Mouse (Mus musculus): ENCODE results near the gene E130114P18Rik. TPM values are rescaled to one million over a fixed set of nuclear protein-coding genes. Genes with fewer than 3 reads are reported as not detected.
A peak's percentile ranks its signal among the peaks of the same experiment; 100 is the strongest.

The E130114P18Rik gene
- polyA plus RNA-seq, 1 experiment from 2014 or later: 5.4 TPM

- no peak overlapping the region for H3K9ac ChIP-seq (replicated peaks)
- no peak overlapping the region for H3K4me3 ChIP-seq (replicated peaks)
- WGBS: 22% methylated on average over 5 of the region's 5 CpGs
- H3K4me1 ChIP-seq (replicated peaks): peaks cover 12% of the 10 kb centered on the region
- H3K36me3 ChIP-seq: no peaks in the 10 kb centered on the region
- H3K27ac ChIP-seq: no peak overlapping the region
- no peak overlapping the region for H3K4me2 ChIP-seq
- H3K27me3 ChIP-seq: no peaks in the 10 kb centered on the region
- H3K9me3 ChIP-seq: no peaks in the 10 kb centered on the region
- ATAC-seq (ENCODE audit: insufficient number of reproducible peaks, insufficient read depth, low FRiP score, low TSS enrichment, low read depth): no peak
These were observed 184.0 kb downstream of the E130114P18Rik start for GRCm38 (mm10) chr4:97593869-97594268.

- ATAC-seq (ENCODE audit: insufficient number of reproducible peaks, insufficient read depth, low FRiP score, low TSS enrichment, low read depth): no peak
- Histone ChIP-seq H3K4me1 (replicated peaks) (peaks cover 15% of the 10 kb centered on the region), H3K9me3 (no peaks in the 10 kb centered on the region), H3K4me2 (no peak overlapping the region), H3K9ac (replicated peaks) (no peak overlapping the region), H3K27ac (no peak overlapping the region), H3K36me3 (no peaks in the 10 kb centered on the region), H3K27me3 (0 out of 2 replicates have a peak, but pooled peaks cover 5% of the 10 kb centered on the region), H3K4me3 (replicated peaks) (no peak overlapping the region)
- WGBS: 48% methylated on average over 1 of the region's 1 CpGs
These were observed 188.1 kb downstream of the E130114P18Rik start for GRCm38 (mm10) chr4:97589790-97590189.

- Histone ChIP-seq H3K36me3 (no peaks in the 10 kb centered on the region), H3K27me3 (0 out of 2 replicates have a peak, but pooled peaks cover 5% of the 10 kb centered on the region), H3K27ac (no peak overlapping the region), H3K4me2 (no peak overlapping the region), H3K4me1 (replicated peaks) (peaks cover 28% of the 10 kb centered on the region), H3K4me3 (replicated peaks) (no peak overlapping the region), H3K9ac (replicated peaks) (no peak overlapping the region), H3K9me3 (no peaks in the 10 kb centered on the region)
- 58% methylated on average over 9 of the region's 9 CpGs for WGBS
- ATAC-seq (ENCODE audit: insufficient number of reproducible peaks, insufficient read depth, low FRiP score, low TSS enrichment, low read depth): no peak
These were observed 190.4 kb downstream of the E130114P18Rik start for GRCm38 (mm10) chr4:97587412-97588010.

- peaks cover 35% of the 10 kb centered on the region for H3K4me1 ChIP-seq (replicated peaks)
- WGBS: 44% methylated on average over 7 of the region's 7 CpGs
These were observed 192.7 kb downstream of the E130114P18Rik start for GRCm38 (mm10) chr4:97585170-97585569.

GRCm38 (mm10) chr4:97584445-97585130 lies 193.3 kb downstream of the E130114P18Rik start:
- no peaks in the 10 kb centered on the region for H3K9me3 ChIP-seq
- no peak overlapping the region for H3K9ac ChIP-seq (replicated peaks)
- peaks cover 35% of the 10 kb centered on the region for H3K4me1 ChIP-seq (replicated peaks)
- H3K27me3 ChIP-seq: 0 out of 2 replicates have a peak, but pooled peaks cover 5% of the 10 kb centered on the region
- peak overlapping the region; percentile 19; the same call in 1 of the 2 replicates for H3K4me3 ChIP-seq (replicated peaks)
- no peaks in the 10 kb centered on the region for H3K36me3 ChIP-seq
- peak overlapping the region; percentile 48 for H3K4me2 ChIP-seq
- ATAC-seq (ENCODE audit: insufficient number of reproducible peaks, insufficient read depth, low FRiP score, low TSS enrichment, low read depth): no peak
- H3K27ac ChIP-seq: no peak overlapping the region
- 27% methylated on average over 9 of the region's 9 CpGs for WGBS

More at GRCm38 (mm10) chr4:97585170-97585569, 192.7 kb downstream of the E130114P18Rik start:
- H3K9me3 ChIP-seq: no peaks in the 10 kb centered on the region
- H3K27ac ChIP-seq: no peak overlapping the region
- no peak overlapping the region for H3K9ac ChIP-seq (replicated peaks)
- H3K27me3 ChIP-seq: 0 out of 2 replicates have a peak, but pooled peaks cover 5% of the 10 kb centered on the region
- H3K4me3 ChIP-seq (replicated peaks): no peak overlapping the region
- ATAC-seq (ENCODE audit: insufficient number of reproducible peaks, insufficient read depth, low FRiP score, low TSS enrichment, low read depth): no peak
- no peak overlapping the region for H3K4me2 ChIP-seq
- H3K36me3 ChIP-seq: no peaks in the 10 kb centered on the region

- Histone ChIP-seq H3K4me3 (replicated peaks) (0 out of 2 replicates have a peak overlapping the region, but pooled peaks have one; percentile 16), H3K27me3 (0 out of 2 replicates have a peak, but pooled peaks cover 5% of the 10 kb centered on the region), H3K9ac (replicated peaks) (no peak overlapping the region), H3K4me1 (replicated peaks) (peaks cover 48% of the 10 kb centered on the region), H3K9me3 (no peaks in the 10 kb centered on the region), H3K36me3 (no peaks in the 10 kb centered on the region), H3K4me2 (peak overlapping the region; percentile 48), H3K27ac (peak overlapping the region; percentile 60; the same call in 1 of the 2 replicates)
- no peak for ATAC-seq (ENCODE audit: insufficient number of reproducible peaks, insufficient read depth, low FRiP score, low TSS enrichment, low read depth)
- WGBS: 48% methylated on average over 15 of the region's 15 CpGs
These were observed 195.0 kb downstream of the E130114P18Rik start for GRCm38 (mm10) chr4:97582796-97583430.

- Histone ChIP-seq H3K27me3 (0 out of 2 replicates have a peak, but pooled peaks cover 1% of the 10 kb centered on the region), H3K9me3 (no peaks in the 10 kb centered on the region), H3K4me3 (replicated peaks) (no peak overlapping the region), H3K36me3 (no peaks in the 10 kb centered on the region), H3K27ac (no peak overlapping the region), H3K9ac (replicated peaks) (no peak overlapping the region), H3K4me1 (replicated peaks) (peaks cover 54% of the 10 kb centered on the region), H3K4me2 (peak overlapping the region; percentile 48)
- ATAC-seq (ENCODE audit: insufficient number of reproducible peaks, insufficient read depth, low FRiP score, low TSS enrichment, low read depth): no peak
- 21% methylated on average over 3 of the region's 3 CpGs for WGBS
These were observed 195.8 kb downstream of the E130114P18Rik start for GRCm38 (mm10) chr4:97582064-97582415.

GRCm38 (mm10) chr4:97581314-97582063 lies 196.4 kb downstream of the E130114P18Rik start:
- WGBS: 17% methylated on average over 12 of the region's 12 CpGs
- Histone ChIP-seq H3K27me3 (no peaks in the 10 kb centered on the region), H3K4me1 (replicated peaks) (peaks cover 55% of the 10 kb centered on the region), H3K9me3 (no peaks in the 10 kb centered on the region), H3K4me2 (peak overlapping the region; percentile 48), H3K9ac (replicated peaks) (no peak overlapping the region), H3K36me3 (no peaks in the 10 kb centered on the region), H3K27ac (no peak overlapping the region), H3K4me3 (replicated peaks) (no peak overlapping the region)
- no peak for ATAC-seq (ENCODE audit: insufficient number of reproducible peaks, insufficient read depth, low FRiP score, low TSS enrichment, low read depth)

- H3K27me3 ChIP-seq: no peaks in the 10 kb centered on the region
- peaks cover 61% of the 10 kb centered on the region for H3K4me1 ChIP-seq (replicated peaks)
- H3K4me2 ChIP-seq: no peak overlapping the region
- H3K9ac ChIP-seq (replicated peaks): no peak overlapping the region
- no peak for ATAC-seq (ENCODE audit: insufficient number of reproducible peaks, insufficient read depth, low FRiP score, low TSS enrichment, low read depth)
- H3K9me3 ChIP-seq: no peaks in the 10 kb centered on the region
- no peak overlapping the region for H3K27ac ChIP-seq
- no peaks in the 10 kb centered on the region for H3K36me3 ChIP-seq
- no peak overlapping the region for H3K4me3 ChIP-seq (replicated peaks)
- 89% methylated on average over 7 of the region's 7 CpGs for WGBS
These were observed 197.0 kb downstream of the E130114P18Rik start for GRCm38 (mm10) chr4:97580906-97581305.

- H3K27ac ChIP-seq: no peak overlapping the region
- ATAC-seq (ENCODE audit: insufficient number of reproducible peaks, insufficient read depth, low FRiP score, low TSS enrichment, low read depth): no peak
- 56% methylated on average over 9 of the region's 9 CpGs for WGBS
- H3K4me3 ChIP-seq (replicated peaks): no peak overlapping the region
- H3K36me3 ChIP-seq: no peaks in the 10 kb centered on the region
- H3K9me3 ChIP-seq: no peaks in the 10 kb centered on the region
- H3K9ac ChIP-seq (replicated peaks): no peak overlapping the region
- 0 out of 2 replicates have a peak, but pooled peaks cover 3% of the 10 kb centered on the region for H3K27me3 ChIP-seq
- no peak overlapping the region for H3K4me2 ChIP-seq
- H3K4me1 ChIP-seq (replicated peaks): peaks cover 61% of the 10 kb centered on the region
These were observed 199.2 kb downstream of the E130114P18Rik start for GRCm38 (mm10) chr4:97578571-97579165.

Data from limb, embryonic 12.5 days (tissue).